15 mouse cellular contexts compared by ENCODE assay signal in the genomic region with DNA sequence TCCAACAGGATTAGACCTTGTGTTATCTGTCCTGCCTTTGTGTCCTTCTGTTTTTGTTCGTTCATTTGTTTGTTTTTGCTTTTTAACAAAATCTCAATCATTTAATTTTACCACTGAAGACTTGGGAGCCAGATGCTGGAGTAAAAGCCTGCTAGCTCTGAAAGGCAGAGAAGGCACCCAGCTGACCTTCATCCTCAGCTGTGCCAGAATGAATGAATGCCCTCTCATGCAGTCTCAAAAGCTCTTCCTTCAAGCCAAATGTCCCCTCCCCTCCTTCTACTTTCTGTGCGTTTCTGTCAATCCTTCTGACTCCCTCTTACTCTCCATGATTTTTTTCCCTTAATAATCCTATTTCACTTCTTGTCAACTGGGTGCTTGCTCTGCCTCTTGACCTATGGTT. TPM values are rescaled to one million over a fixed set of nuclear protein-coding genes. Genes with fewer than 3 reads are reported as not detected.
"Had no signal": no experiment of that assay in that cellular context is flagged by ENCODE, and none has a peak within 500 bp of the region (broad histone marks: within the 10 kb centered on the region; RNA-seq: fewer than 3 reads in every experiment).

No protein-coding gene starts in this region.

- ATAC-seq: liver, embryonic 12.5 days had no signal

- H3K9me3 ChIP-seq: kidney, embryonic 15.5 days; limb, embryonic 15.5 days; liver, embryonic 12.5 days; neural tube, embryonic 15.5 days; stomach, embryonic 15.5 days had no signal

- H3K27me3 ChIP-seq: kidney, embryonic 15.5 days; limb, embryonic 15.5 days; liver, embryonic 12.5 days; neural tube, embryonic 15.5 days; stomach, embryonic 15.5 days had no signal

- H3K27ac ChIP-seq: kidney, embryonic 15.5 days; left cerebral cortex, adult 2 months; limb, embryonic 15.5 days; liver, embryonic 12.5 days; neural tube, embryonic 15.5 days; stomach, embryonic 15.5 days had no signal

- H3K36me3 ChIP-seq: kidney, embryonic 15.5 days; limb, embryonic 15.5 days; liver, embryonic 12.5 days; neural tube, embryonic 15.5 days; stomach, embryonic 15.5 days had no signal

- DNase-seq: kidney, adult 2 months; kidney, postnatal 14 days; lung, embryonic 14.5 days; lung, postnatal 10 days; lung, postnatal 4 days; right cerebral cortex, adult 18-20 months; thymus, postnatal 36 days had no signal

- H3K9ac ChIP-seq: kidney, embryonic 15.5 days; limb, embryonic 15.5 days; liver, embryonic 12.5 days; lung, embryonic 14.5 days; neural tube, embryonic 15.5 days; stomach, embryonic 15.5 days had no signal

- H3K4me3 ChIP-seq: kidney, embryonic 15.5 days; left cerebral cortex, adult 2 months; limb, embryonic 15.5 days; liver, embryonic 12.5 days; myocyte; neural tube, embryonic 15.5 days; stomach, embryonic 15.5 days had no signal

- H3K4me2 ChIP-seq: kidney, embryonic 15.5 days; limb, embryonic 15.5 days; liver, embryonic 12.5 days; lung, embryonic 14.5 days; neural tube, embryonic 15.5 days; stomach, embryonic 15.5 days had no signal

RNA-seq across cellular contexts. Expression of a gene that starts 34.3 kb away (rescaled TPM):
- total RNA-seq: megakaryocyte, adult 5-6 weeks had no signal
